Mouse (Mus musculus): ENCODE data around the gene Tceal1.
"Not testable (repeated sequence)": the region's sequence is repeated elsewhere in the genome, so short reads cannot be mapped to it uniquely, and the experiment has no call there.

Gene Tceal1

GRCm38 (mm10) chrX:136707446-136708167 lies at the start of gene Tceal1:
Gene Tceal1 (plus strand): TSS chrX:136707982.
- DNase-seq (ENCODE audit: low read depth): no peak

GRCm38 (mm10) chrX:136666281-136666706 lies 41.5 kb upstream of the Tceal1 start:
- DNase-seq (ENCODE audit: low read depth): no peak

DNA sequence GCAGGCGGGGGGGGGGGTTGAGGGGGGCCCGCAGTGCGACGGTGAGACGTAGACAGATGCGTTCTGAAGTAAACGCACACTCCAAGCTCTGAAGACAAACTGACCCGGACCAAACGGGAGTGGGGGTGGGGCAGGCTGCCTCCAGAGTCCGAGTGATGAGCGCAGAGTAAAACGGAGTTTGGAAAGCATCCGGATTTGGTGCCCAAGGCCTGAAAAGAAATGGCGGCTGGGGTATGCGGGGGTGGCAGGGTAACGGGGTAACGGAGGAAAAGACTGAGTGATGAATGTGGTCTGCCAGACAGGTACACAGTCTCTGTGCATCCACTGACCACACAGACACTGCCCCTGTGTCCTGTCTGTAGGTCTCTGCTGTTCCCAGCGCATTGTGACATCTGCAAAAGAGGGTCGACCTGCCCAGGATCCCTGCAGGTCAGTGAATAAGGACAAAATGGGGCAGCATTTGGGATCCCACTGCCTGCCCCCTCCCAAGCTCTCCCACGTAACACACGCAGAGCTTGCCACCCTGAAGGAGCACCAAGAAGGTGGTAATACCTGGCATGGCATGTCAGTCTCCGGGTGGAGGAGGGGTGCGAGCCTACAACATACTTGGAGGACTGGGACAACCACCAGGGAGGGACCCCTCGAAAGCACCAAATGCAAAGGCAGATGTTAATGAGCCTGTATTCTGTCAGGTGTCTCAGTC lies 40.9 kb upstream of the Tceal1 start:
- DNase-seq (ENCODE audit: low read depth): not testable (repeated sequence)

DNA sequence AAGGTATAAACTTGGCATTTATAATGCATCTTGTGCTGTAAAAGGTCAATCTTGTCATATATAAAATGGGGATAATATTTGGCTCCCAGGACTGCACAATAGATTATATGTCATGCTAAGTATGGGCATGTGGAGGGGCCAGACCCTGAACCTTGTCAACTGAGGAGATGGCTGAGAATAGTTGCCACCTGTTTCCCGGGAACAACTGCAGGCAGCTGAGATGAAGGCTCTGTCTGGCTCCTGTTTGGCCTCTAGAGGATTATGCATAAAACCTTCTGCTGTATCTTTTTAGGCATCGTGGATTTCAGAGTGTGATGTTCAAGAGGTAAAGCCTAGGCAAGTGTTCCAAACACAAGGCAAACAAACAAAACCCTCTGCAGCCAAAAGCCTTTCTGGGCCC lies 39.0 kb upstream of the Tceal1 start:
- no peak for DNase-seq (ENCODE audit: low read depth)

GRCm38 (mm10) chrX:136680989-136681388 lies 26.8 kb upstream of the Tceal1 start:
- no peak for DNase-seq (ENCODE audit: low read depth)

GRCm38 (mm10) chrX:136691606-136692293 lies 16.0 kb upstream of the Tceal1 start:
- DNase-seq (ENCODE audit: low read depth): not testable (repeated sequence)

DNA sequence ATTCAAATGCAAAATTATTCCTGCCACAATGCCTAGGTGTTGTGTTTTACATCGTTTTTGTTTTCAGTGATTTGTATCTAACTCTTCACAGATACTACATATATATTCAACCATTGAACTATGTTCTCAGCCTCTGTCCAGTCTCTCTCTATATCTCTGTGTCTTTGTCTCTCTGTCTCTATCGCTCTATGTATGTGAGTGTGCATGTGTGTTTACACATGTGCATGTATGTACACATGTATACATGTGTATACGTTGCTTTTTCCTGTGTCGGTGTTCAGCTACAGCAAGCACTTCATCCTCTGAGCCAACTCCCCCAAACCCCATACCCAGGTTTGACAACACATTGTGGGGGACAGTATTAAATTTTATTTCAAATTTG lies 15.5 kb upstream of the Tceal1 start:
- DNase-seq (ENCODE audit: low read depth): no peak

DNA sequence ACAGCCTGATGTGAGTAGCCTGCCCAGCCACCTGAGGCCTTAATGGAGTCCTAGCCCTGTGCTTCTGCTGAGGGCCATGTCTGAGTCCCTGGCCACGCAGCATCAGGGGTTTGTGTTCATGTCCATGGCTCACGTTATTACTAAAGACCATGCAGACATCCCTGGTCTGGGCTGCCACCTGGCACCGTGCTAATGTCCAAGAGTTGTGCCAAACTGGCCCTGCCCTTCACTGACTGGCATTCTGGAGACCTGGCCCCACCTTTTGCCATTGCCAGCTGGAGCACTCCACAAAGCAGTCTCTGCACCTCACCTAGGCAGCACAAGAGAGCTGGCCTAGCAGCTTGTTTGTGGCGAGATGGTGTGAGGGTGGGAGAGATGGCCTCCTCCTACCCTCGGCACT lies 14.6 kb upstream of the Tceal1 start:
- no peak for DNase-seq (ENCODE audit: low read depth)

- DNase-seq (ENCODE audit: low read depth): peak; percentile 21
These were observed 443 bp downstream of the Tceal1 start for GRCm38 (mm10) chrX:136708168-136708681.

- DNase-seq (ENCODE audit: low read depth): no peak
These were observed 1.0 kb downstream of the Tceal1 start for GRCm38 (mm10) chrX:136708782-136709181.

GRCm38 (mm10) chrX:136714742-136715474 lies 7.1 kb downstream of the Tceal1 start:
- DNase-seq (ENCODE audit: low read depth): not testable (repeated sequence)

GRCm38 (mm10) chrX:136732016-136732415 lies 24.2 kb downstream of the Tceal1 start:
- no peak for DNase-seq (ENCODE audit: low read depth)

DNA sequence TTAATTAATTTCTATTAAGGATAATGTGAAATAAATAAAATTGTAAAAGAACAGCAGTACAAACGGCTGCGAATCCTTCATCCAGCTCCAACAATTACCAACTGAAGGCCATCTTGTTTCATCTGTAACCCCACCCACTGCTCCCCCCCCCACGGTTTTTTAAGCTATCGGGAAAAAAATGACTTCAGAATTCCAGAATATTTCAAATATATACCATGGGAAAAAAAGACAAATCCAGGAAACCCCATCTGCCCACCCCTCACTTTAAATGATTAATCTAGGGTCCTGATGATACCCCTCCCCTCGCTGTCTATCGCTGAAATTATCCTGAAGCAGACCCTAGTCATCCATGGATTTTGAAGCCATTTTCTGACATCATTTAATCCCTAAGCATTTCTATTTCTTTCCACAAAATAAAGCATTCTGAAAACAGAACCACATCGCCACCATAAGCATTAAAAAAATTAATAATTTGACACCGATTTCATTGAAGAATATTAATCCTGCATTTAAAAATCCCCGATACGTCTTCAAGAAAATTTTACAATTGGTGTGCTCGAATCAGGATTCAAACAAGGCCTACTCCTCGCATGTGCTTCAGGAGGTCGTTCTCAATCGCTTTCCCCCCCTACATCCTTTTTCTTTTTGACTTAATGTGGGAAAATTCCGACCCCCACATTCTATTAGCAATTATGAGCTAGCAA lies 32.5 kb downstream of the Tceal1 start:
- peak; percentile 35 for DNase-seq (ENCODE audit: low read depth)

DNA sequence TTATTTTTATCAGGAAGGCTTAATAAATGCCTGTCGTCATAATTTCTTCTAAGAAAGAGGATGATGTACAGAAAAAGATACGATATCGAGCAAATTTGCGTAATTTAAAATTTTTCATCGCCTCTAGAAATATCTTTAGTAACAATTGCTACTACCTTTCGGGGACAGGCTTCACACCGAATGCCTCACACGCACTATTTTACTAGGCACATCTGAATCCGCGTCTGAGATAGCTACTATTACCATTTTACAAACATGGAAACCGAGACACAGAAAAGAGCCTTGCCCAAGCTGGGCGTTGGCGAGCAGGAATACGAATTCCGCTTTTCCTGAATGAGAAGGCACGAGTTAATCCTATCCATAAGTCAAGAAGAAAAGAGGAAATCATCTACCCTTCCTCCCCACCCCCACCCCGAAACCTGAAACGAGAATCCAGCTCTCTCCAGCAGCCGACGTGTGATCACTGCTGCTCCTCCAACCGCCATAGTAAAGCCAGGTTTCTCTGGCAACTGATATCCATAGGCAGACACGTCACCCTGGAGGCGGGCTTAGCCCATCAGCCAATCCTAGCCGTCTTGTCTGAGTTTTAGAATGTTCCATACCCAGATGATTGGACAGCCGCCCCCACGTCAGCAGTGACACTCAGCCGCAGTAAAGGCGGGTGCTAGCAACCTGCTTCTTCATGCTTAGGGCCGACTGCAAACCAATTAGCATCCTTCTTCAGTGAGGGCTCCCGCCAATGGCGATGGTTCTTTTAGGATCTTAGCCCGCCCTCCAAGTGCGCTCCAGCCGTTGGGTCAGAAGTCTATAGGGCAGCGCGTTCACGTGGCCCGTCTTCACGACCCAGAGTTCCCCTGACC lies 33.2 kb downstream of the Tceal1 start:
- DNase-seq (ENCODE audit: low read depth): peak; percentile 93

DNA sequence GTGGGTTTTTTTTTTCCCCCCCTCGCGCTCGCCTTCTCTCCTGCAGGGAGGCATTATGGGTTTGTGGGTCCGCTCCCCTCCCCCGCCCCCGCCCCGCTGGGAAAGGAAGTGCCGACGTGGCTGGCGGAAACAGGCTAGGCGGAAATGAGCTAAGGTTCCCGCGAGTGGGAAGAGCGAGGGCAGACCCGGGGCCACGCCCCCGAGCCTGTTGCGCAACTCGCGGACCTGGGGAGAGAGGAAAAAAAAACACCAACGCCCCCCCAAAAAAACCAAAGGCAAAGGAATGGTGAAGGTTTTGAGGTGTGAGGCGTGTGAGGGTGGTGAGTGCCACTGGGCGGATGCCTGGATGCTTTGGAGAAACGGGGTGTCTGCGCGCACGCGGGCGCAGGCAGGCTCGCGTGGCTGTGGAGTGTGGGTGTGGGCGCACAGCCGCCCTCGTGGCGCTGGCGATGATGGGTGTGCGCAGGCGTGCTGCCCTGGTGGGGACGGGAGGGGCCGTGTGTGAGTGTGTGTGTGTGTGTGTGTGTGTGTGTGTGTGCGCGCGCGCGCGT lies 33.9 kb downstream of the Tceal1 start:
- DNase-seq (ENCODE audit: low read depth): peak; percentile 86

GRCm38 (mm10) chrX:136742241-136742640 lies 34.5 kb downstream of the Tceal1 start:
- DNase-seq (ENCODE audit: low read depth): no peak

GRCm38 (mm10) chrX:136742661-136743103 lies 34.9 kb downstream of the Tceal1 start:
- peak; percentile 85 for DNase-seq (ENCODE audit: low read depth)

GRCm38 (mm10) chrX:136743459-136743858 lies 35.7 kb downstream of the Tceal1 start, which contains the start of gene Morf4l2:
Gene Morf4l2 (minus strand): TSS chrX:136743690.
- DNase-seq (ENCODE audit: low read depth): no peak

DNA sequence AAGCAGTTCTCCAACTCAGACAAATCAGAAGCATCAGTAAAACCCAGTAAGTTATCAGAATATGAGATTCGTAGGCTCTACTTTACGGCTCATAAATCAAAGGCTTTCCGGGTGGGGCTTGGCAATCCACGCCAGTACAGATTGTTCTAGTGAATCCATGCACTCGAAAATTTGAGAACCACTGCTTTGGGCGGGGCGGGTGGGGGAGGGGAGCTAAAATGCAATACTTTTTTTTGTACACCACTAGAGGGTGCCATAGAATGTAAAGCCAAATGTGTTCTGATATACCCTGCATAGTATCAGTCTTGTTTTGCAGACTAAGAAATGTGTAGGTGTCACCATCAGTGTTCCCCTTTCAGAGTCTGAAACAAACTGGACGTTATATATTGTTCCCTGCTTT lies 36.9 kb downstream of the Tceal1 start:
- peak; percentile 29 for DNase-seq (ENCODE audit: low read depth)

GRCm38 (mm10) chrX:136749329-136749728 lies 41.5 kb downstream of the Tceal1 start:
- DNase-seq (ENCODE audit: low read depth): no peak
